Mouse (Mus musculus): ENCODE results near the gene Atn1. TPM values are rescaled to one million over a fixed set of nuclear protein-coding genes. Genes with fewer than 3 reads are reported as not detected.

Gene Atn1
- total and polyA plus RNA-seq, 3 experiments = 1.6 to 43.2 TPM; not detected in 1

DNA sequence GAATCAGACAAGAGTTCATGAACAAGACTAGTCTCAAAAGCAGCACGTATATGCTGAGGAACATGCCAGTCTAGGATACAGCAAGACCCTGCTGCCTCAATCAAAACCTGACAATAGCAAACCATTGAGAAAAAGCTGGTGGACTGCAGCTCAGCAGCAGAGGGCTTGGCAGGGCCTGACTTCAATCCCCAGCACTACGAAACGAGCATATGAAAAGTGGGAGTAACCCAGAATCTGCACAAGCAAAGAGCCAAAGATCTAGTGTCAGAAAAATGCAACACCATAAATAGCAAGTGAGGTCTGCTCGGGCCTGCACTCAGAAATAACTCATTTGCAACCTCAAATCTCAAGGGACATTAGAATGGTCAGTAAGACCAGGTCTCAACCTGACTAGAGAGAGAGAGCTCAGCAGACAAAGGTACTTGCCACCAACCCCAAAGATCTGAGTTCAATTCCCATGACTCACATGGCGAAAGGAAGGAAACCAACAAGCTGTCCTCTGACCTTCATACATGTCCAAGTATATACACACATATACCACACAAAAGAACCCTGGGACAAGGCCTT is 50.2 kb downstream of the Atn1 start:
- H3K27me3 ChIP-seq (ENCODE audit: control insufficient read depth in 1 of 2, insufficient read depth in 2 of 2, low read length in 2 of 2) = no peaks in the 10 kb centered on the region
- no peak overlapping the region for H3K4me3 ChIP-seq (ENCODE audit: control insufficient read depth in 1 of 2, insufficient read depth in 1 of 2, low read depth in 2 of 2, low read length in 2 of 2)
- peaks cover 12 to 36% of the 10 kb centered on the region in 2 experiments for H3K36me3 ChIP-seq (ENCODE audit: control insufficient read depth in 1 of 2, insufficient read depth in 2 of 2, low read length in 2 of 2)
- TF ChIP-seq SMC3 (IDR thresholded peaks at IDR 0.05; ENCODE audit: low read depth, low read length) = 0 out of 2 replicates have a peak, but pooled peaks have one; percentile 3
- TF ChIP-seq ZNF384 (IDR thresholded peaks at IDR 0.05; ENCODE audit: low read depth, low read length) = no peak
- 0 out of 2 replicates have a peak, but pooled peaks have one; percentile 31 for TF ChIP-seq POLR2AphosphoS2 (IDR thresholded peaks at IDR 0.05; ENCODE audit: low read length)
- H3K9me3 ChIP-seq (replicated peaks; ENCODE audit: insufficient read depth, low read length) = no peaks in the 10 kb centered on the region
- no peak overlapping the region for H3K27ac ChIP-seq (ENCODE audit: control insufficient read depth, low read depth, low read length)
- no peak for DNase-seq (ENCODE audit: low read depth, low spot score)
- no peak overlapping the region for H3K9ac ChIP-seq (ENCODE audit: control insufficient read depth, low read depth, low read length, poor library complexity, severe bottlenecking)
- peaks cover 5 to 12% of the 10 kb centered on the region in 2 experiments; a peak in 3 of 4 replicates for H3K4me1 ChIP-seq (ENCODE audit: control insufficient read depth in 1 of 2, insufficient read depth in 2 of 2, low read length in 2 of 2)
- peaks cover 45% of the 10 kb centered on the region for H3K79me2 ChIP-seq (ENCODE audit: control insufficient read depth, insufficient read depth, low read length, poor library complexity)

DNA sequence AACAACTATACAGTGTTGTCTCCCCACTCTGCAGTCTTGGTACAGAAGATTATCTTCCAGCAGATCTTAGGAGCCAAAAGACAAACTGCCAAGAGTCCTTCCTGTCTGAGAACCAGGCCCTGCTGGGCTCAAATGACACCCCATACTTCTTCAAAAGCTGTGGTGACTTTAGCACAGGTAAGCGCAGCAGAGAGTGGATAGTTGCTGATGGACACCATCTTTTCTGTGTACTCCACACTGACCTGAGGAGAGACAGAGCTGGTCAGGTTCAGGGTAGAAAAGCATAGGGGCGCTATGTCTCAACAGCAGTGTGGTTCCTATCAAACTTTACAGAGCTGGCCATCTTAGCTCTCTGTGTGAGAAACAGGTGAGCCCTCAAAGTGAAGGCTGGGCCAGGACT is 51.9 kb downstream of the Atn1 start:
- Histone ChIP-seq H3K79me2 (ENCODE audit: control insufficient read depth, insufficient read depth, low read length, poor library complexity) (peaks cover 30% of the 10 kb centered on the region), H3K9ac (ENCODE audit: control insufficient read depth, low read depth, low read length, poor library complexity, severe bottlenecking) (no peak overlapping the region), H3K27me3 (ENCODE audit: control insufficient read depth in 1 of 2, insufficient read depth in 2 of 2, low read length in 2 of 2) (no peaks in the 10 kb centered on the region), H3K27ac (ENCODE audit: control insufficient read depth, low read depth, low read length) (no peak overlapping the region), H3K4me3 (ENCODE audit: control insufficient read depth in 1 of 2, insufficient read depth in 1 of 2, low read depth in 2 of 2, low read length in 2 of 2) (no peak overlapping the region), H3K36me3 (ENCODE audit: control insufficient read depth in 1 of 2, insufficient read depth in 2 of 2, low read length in 2 of 2) (peaks cover 12 to 24% of the 10 kb centered on the region in 2 experiments), H3K4me1 (ENCODE audit: control insufficient read depth in 1 of 2, insufficient read depth in 2 of 2, low read length in 2 of 2) (peaks cover 2 to 5% of the 10 kb centered on the region in 2 experiments; a peak in 3 of 4 replicates), H3K9me3 (replicated peaks; ENCODE audit: insufficient read depth, low read length) (no peaks in the 10 kb centered on the region)
- TF ChIP-seq MYB (IDR thresholded peaks at IDR 0.05; ENCODE audit: low read depth, low read length) (no peak), ZMIZ1 (IDR thresholded peaks at IDR 0.05; ENCODE audit: low read depth, low read length) (peak; percentile 76; the same call in 1 of the 2 replicates), ZKSCAN1 (IDR thresholded peaks at IDR 0.05; ENCODE audit: low read depth, low read length) (no peak), UBTF (IDR thresholded peaks at IDR 0.05; ENCODE audit: borderline replicate concordance, insufficient read depth, low read depth, low read length) (no peak), MAZ (IDR thresholded peaks at IDR 0.05; ENCODE audit: low read depth, low read length) (no peak), GATA1 (IDR thresholded peaks at IDR 0.05; ENCODE audit: low read depth, low read length) (peak; percentile 56; the same call in 1 of the 2 replicates), POLR2AphosphoS2 (IDR thresholded peaks at IDR 0.05; ENCODE audit: low read length) (peak; percentile 85), SMC3 (IDR thresholded peaks at IDR 0.05; ENCODE audit: low read depth, low read length) (peak; percentile 19), ELF1 (IDR thresholded peaks at IDR 0.05; ENCODE audit: low read depth, low read length) (0 out of 2 replicates have a peak, but pooled peaks have one; percentile 27), POLR2A (IDR thresholded peaks at IDR 0.05; ENCODE audit: control insufficient read depth in 1 of 2, insufficient read depth in 1 of 2, low read depth in 1 of 2, low read length in 2 of 2, poor library complexity in 1 of 2) (no peak)
- no peak for DNase-seq (ENCODE audit: low read depth, low spot score)

DNA sequence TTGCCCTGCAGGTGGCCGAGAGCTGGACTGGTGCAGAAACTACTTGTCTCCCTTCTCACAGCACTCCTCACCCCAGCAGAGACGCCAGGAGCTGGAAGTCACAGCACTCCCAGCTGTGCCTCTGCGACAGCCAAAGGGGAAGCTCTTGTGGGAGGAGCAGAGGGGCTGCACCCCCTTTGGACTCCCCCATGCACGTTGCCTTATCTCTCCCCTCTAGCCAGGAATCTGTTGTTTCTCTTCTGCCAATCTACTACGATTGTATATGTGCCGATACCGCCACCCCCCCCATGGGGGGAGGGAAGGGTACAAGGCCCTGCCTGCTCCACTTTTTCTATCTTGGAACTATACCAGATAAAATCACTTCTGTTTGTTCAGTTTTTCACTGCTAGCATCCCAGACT is 52.5 kb downstream of the Atn1 start:
- no peak overlapping the region for H3K9ac ChIP-seq (ENCODE audit: control insufficient read depth, low read depth, low read length, poor library complexity, severe bottlenecking)
- peaks cover 24% of the 10 kb centered on the region for H3K79me2 ChIP-seq (ENCODE audit: control insufficient read depth, insufficient read depth, low read length, poor library complexity)
- no peak overlapping the region for H3K4me3 ChIP-seq (ENCODE audit: control insufficient read depth in 1 of 2, insufficient read depth in 1 of 2, low read depth in 2 of 2, low read length in 2 of 2)
- peaks cover 0 to 5% of the 10 kb centered on the region in 2 experiments; a peak in 3 of 4 replicates for H3K4me1 ChIP-seq (ENCODE audit: control insufficient read depth in 1 of 2, insufficient read depth in 2 of 2, low read length in 2 of 2)
- DNase-seq (ENCODE audit: low read depth, low spot score) = peak; percentile 66
- H3K27ac ChIP-seq (ENCODE audit: control insufficient read depth, low read depth, low read length) = no peak overlapping the region
- H3K36me3 ChIP-seq (ENCODE audit: control insufficient read depth in 1 of 2, insufficient read depth in 2 of 2, low read length in 2 of 2) = peaks cover 12 to 19% of the 10 kb centered on the region in 2 experiments
- H3K27me3 ChIP-seq (ENCODE audit: control insufficient read depth in 1 of 2, insufficient read depth in 2 of 2, low read length in 2 of 2) = no peaks in the 10 kb centered on the region
- no peaks in the 10 kb centered on the region for H3K9me3 ChIP-seq (replicated peaks; ENCODE audit: insufficient read depth, low read length)
- TF ChIP-seq POLR2A (IDR thresholded peaks at IDR 0.05; ENCODE audit: control insufficient read depth in 1 of 2, insufficient read depth in 1 of 2, low read depth in 1 of 2, low read length in 2 of 2, poor library complexity in 1 of 2) = peak in 1 of 2 experiments; percentile 42; a peak in 2 of 4 replicates
- no peak for TF ChIP-seq KAT2A (conservative IDR thresholded peaks at IDR 0.05; ENCODE audit: low read depth, low read length)
- 0 out of 2 replicates have a peak, but pooled peaks have one; percentile 33 for TF ChIP-seq MYC (IDR thresholded peaks at IDR 0.05; ENCODE audit: low read depth, low read length)
- no peak for TF ChIP-seq NRF1 (IDR thresholded peaks at IDR 0.05; ENCODE audit: insufficient read depth, low read depth, low read length, poor library complexity, severe bottlenecking)
- TF ChIP-seq ZC3H11A (IDR thresholded peaks at IDR 0.05; ENCODE audit: low read depth, low read length) = no peak
- TF ChIP-seq RCOR1 (IDR thresholded peaks at IDR 0.05; ENCODE audit: low read depth, low read length) = peak; percentile 86
- TF ChIP-seq RAD21 (IDR thresholded peaks at IDR 0.05; ENCODE audit: low read depth, low read length) = no peak
- TF ChIP-seq UBTF (IDR thresholded peaks at IDR 0.05; ENCODE audit: borderline replicate concordance, insufficient read depth, low read depth, low read length) = no peak
- TF ChIP-seq MAFK (IDR thresholded peaks at IDR 0.05; ENCODE audit: borderline replicate concordance, low read depth, low read length) = no peak
- TF ChIP-seq TCF12 (IDR thresholded peaks at IDR 0.05; ENCODE audit: low read depth, low read length) = peak; percentile 69
- TF ChIP-seq MAZ (IDR thresholded peaks at IDR 0.05; ENCODE audit: low read depth, low read length) = no peak
- no peak for TF ChIP-seq CHD2 (IDR thresholded peaks at IDR 0.05; ENCODE audit: low read length)
- TF ChIP-seq CHD1 (IDR thresholded peaks at IDR 0.05; ENCODE audit: low read depth, low read length) = no peak
- no peak for TF ChIP-seq USF2 (IDR thresholded peaks at IDR 0.05; ENCODE audit: borderline replicate concordance in 1 of 2, insufficient read depth in 1 of 2, low read depth in 1 of 2, low read length in 2 of 2)
- no peak for TF ChIP-seq CTCF (IDR thresholded peaks at IDR 0.05 in 2 of 3, conservative IDR thresholded peaks at IDR 0.05 in 1 of 3; ENCODE audit: control insufficient read depth in 1 of 3, insufficient read depth in 1 of 3, low read depth in 2 of 3, low read length in 3 of 3, poor library complexity in 1 of 3, severe bottlenecking in 1 of 3)
